Mouse (Mus musculus) retina, postnatal 1 day (tissue): ENCODE results near the gene Ajap1.

ENCODE experiments used
- DNase-seq: peaks from one replicate; pipeline ENCODE4 v3.0.0-alpha.2; 2012

Ajap1 gene

GRCm38 (mm10) chr4:153344999-153345398 is 137.6 kb downstream of the Ajap1 start:
- DNase-seq = no peak

GRCm38 (mm10) chr4:153340887-153341286 is 141.7 kb downstream of the Ajap1 start:
- DNase-seq = no peak

GRCm38 (mm10) chr4:153335301-153335799 is 147.3 kb downstream of the Ajap1 start:
- DNase-seq = peak; percentile 27

- DNase-seq = no peak
Measured at GRCm38 (mm10) chr4:153327809-153328208, 154.8 kb downstream of the Ajap1 start.
